Mouse (Mus musculus) mature B cell (primary cell): ENCODE results near the gene Zfp692.
"Not testable (repeated sequence)": the region's sequence is repeated elsewhere in the genome, so short reads cannot be mapped to it uniquely, and the experiment has no call there.

ENCODE experiments used
- in situ Hi-C: fragments of 300-500 bp; cut with MboI; formaldehyde crosslinking; loops from 2 replicates; pipeline ENCODE4 v1.14.3; 2019

Gene Zfp692

GRCm38 (mm10) chr11:58306860-58307308 is at the start of gene Zfp692:
Gene Zfp692, plus strand, starts transcription at chr11:58307069.
- in situ Hi-C loops, result no loop called here

DNA sequence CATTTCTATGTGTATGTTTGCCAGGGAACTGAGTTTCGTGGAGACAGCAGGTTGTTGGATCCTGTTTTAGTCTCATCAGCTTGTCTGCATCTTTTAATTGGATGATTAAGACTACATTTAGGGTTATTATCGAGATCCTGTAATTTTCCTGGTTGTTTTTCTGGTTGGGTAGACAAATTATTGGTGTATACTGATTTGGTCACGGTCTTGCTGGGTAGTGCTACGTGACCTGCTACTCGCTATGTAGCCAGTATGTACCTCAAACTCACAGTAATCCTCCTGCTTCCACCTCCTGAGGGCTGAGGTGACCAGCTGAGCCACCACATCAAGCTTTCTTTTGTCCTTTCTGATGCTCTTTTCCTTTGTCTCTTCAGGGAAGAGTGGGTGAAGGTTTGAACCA is 49.1 kb upstream of the Zfp692 start:
- in situ Hi-C loops, result no loop called here

GRCm38 (mm10) chr11:58260156-58260555 is 46.7 kb upstream of the Zfp692 start:
- in situ Hi-C loops, result no loop called here

DNA sequence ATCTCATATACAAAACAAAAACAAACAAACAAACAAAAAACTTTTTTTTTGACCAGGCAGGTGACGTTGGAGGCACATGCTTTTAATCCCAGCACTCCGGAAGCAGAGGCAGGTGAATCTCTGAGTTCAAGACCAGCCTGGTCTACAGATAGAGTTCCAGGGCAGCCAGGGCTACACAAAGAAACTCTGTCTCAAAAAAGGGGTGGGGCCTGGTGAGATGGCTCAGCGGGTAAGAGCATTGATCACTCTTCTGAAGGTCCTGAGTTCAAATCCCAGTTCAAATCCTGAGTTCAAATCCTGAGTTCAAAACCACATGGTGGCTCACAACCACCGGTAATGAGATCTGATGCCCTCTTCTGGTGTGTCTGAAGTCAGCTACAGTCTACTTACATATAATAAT is 45.0 kb upstream of the Zfp692 start:
- in situ Hi-C loops, result no loop called here

DNA sequence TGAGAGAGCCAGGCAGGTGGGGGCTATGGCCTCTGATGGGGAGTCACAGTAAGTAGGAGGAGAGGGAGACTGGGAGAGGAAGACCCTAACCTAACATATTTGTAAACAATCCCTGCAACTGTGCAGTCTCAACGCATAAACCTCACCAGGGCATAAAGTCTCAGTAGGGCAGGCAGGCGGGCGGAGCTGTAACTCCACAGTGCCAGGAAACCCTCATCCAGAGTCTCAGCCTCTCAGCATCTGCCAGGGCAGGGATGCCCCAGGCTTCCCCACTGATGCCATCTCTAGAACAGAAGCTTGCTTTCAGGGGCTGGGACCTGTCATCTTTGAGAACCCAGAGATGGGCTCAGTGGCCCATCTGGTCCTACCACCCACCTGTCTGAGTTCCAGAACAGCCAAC is 44.5 kb upstream of the Zfp692 start:
- in situ Hi-C loops, result no loop called here

DNA sequence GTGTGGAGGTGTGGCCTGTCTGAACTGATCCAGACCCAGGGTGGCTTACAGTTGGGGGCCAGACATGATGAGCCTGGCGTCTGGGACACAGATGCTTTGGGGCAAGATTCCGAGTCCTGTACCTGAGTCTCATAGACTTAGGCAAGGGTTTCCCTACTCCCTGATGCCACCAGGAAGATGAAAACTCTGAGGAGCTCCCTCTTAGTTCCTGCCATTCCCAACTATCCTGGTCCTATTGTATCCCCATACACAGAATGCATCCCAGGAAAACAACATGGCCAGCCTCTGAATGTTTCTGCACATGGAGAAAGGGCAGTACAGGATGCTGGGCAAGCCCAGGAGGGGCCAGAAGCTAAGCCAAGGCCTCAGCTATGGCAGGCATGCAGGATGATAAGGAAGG is 43.4 kb upstream of the Zfp692 start:
- in situ Hi-C loops, result no loop called here

DNA sequence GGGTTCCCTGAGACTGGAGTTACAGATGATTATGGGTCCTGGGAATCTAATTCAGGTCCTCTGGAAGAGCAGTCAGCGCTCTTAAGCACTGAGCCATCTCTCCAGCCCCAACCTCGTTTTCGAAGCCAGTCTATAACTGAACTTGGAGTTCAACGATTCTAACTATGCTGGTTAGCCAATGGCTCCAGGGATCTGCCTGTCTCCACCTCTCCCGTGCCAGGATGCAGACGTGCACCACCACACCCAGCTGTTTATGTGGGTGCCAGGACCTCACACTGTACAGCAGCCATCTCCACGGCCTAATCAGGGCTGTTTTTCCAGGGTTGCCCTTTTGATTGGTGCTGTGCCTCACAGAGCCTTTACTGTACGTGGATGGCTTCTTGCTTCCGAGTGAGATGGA is 42.3 kb upstream of the Zfp692 start:
- in situ Hi-C loops, result no loop called here

DNA sequence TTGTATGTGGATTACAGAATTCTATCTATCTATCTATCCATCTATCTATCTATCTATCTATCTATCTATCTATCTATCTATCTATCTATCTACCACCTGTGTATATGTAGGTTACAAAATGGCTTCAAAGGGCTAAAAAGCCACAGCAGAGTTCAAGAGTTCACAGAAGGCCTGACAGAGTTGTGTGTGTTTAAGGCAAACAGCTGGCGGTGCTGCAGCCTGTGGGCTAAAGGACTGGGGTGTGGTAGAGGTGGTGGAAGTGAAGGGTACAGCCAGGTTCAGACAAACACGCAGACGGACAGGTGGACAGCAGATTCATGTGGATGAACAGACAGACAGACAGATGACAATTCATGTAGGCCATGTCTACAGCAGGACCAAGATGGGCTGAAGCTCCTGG is 38.6 kb upstream of the Zfp692 start:
- in situ Hi-C loops, result no loop called here

GRCm38 (mm10) chr11:58274572-58274971 is 32.3 kb upstream of the Zfp692 start, which contains the start of gene 4930438A08Rik:
Gene 4930438A08Rik, plus strand, starts transcription at chr11:58274799.
- in situ Hi-C loops, result no loop called here

GRCm38 (mm10) chr11:58275756-58276155 is 31.1 kb upstream of the Zfp692 start:
- in situ Hi-C loops, result no loop called here

DNA sequence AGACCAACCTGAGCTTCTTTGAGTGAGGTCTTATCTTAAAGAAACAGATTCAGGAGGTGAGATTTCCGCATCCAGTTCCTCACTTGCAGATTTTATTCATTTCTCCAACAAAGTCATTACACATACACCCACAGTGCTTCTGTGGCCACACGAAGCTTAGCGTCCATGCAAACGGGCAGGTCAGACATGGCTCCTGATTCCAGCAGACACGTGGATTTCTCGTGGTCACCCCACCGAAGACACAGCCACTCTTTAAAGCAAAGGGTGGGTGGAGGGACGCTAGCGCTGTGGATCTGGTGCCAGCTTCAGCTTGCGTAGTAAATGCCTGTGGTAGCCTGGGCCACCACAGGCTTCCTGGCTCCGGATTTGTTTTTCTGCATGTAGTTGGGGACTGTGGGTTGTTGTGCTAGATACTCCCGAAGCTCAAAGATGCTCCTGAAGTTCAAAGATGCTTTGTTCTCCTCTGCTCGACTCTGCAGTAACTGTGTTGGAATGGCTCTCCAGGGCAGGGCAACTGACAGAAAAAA is 24.8 kb upstream of the Zfp692 start:
- in situ Hi-C loops, result no loop called here

- in situ Hi-C loops, result no loop called here
Observed at GRCm38 (mm10) chr11:58282518-58282917, 24.4 kb upstream of the Zfp692 start.

GRCm38 (mm10) chr11:58289992-58290682 is 16.7 kb upstream of the Zfp692 start:
- in situ Hi-C loops, result no loop called here

DNA sequence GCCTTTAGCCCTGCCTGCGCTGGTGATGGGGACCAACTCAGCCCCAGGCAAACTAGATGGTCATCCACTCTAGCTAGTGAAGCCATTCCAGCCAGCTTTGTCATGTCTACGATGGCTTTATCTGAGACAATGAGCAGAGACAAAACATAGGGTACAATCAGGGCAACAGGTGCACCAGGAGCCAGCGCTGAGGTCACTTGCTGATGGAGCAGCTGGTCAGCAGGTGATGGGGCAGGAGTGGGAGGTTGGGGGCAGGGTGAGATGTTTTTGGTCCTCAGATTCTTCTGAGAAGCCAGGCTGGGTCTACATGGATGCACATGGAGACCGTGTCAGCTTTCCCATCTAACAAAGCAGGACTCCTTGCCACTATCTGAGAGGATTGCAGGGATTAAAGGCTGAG is 16.1 kb upstream of the Zfp692 start:
- in situ Hi-C loops, result no loop called here

DNA sequence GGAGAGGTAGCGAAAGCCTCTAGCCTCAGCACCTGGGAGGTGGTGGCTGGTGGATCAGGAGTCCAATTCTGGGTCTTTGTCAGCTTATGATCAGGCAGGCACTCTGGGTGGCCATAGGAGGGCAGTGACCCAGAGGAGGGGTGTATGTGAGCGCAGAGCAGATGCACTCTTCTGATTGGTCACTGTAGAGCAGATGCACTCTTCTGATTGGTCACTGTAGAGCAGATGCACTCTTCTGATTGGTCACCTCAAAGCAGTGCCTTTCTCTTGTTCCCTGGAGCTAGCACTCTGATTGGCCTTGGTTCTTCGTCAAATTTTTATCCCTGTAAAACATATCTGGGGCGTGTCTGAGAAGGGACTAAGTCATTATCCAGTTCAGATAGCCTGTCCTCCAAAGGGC is 14.1 kb upstream of the Zfp692 start:
- in situ Hi-C loops, result no loop called here

GRCm38 (mm10) chr11:58297396-58297795 is 9.5 kb upstream of the Zfp692 start:
- in situ Hi-C loops, result no loop called here

GRCm38 (mm10) chr11:58301057-58301456 is 5.8 kb upstream of the Zfp692 start:
- in situ Hi-C loops, result no loop called here

DNA sequence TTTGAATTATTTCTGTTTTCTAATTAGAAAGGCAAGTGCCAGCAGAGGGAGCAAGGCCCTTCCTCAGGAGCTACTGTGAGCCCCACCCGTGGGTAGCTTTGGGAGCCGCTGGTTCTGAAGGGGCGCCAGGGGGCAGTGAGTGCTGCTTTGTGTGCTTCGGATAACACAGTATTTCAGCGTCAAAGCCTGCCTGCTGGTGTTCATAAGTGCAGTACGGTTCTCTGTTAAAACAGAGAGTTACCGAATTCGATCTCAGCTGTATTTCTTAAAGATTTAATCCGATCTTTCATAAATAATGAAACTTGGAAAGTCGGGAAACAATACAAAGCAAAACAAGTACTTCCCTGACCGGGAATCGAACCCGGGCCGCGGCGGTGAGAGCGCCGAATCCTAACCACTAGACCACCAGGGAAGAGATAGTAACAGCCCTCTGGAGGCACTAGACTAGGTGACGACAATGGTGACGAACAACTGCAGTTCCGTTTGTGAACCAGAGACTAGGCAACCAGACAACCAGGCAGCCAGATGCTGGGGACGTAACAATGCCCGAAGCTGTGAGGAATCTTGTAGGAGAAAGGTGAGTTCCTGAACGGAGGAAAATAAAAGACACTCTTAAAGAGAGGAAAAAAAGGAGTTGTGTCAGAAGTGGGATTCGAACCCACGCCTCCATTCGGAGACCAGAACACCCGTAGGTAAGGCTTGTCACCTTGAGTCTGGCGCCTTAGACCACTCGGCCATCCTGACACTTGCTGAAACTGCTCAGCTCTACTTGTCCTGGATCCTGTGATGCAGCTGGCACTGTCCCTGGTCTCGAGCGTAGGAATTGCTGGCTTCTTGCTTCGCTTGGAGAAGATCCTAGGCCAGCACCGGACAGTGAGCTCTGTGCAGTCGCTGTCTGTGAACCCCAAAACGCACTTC is 4.8 kb upstream of the Zfp692 start:
- in situ Hi-C loops, result no loop called here

DNA sequence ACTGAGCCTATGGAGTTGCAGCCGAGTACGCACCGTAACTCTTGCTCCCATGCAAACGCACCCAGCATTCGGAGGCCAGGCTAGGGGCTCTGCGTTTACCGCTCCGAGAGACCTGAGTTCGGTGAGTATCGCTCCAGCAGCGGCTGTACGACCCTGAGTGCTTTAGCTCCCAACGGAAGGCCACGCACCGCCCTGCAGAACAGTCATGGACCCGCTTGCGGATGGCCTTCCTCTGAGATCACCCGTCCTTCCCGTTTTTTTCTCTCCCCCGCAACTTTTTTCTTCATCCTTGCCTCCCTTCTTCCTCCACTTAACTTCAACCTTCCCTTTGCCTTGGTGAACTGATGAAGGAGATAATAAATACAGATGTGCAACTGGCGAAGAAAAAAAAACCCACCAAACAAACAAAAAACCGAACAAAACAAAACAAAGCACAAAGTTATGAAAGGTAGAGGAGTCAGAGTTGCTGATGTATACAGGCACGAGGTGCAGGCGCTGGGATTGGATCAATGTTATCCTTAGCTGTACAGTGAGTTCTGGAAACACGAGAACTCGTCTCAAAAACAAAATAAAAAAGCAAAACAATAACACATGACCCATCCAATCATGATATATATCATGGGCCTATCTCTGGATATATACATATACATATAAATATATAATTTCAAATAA is 4.0 kb upstream of the Zfp692 start:
- in situ Hi-C loops, result no loop called here

DNA sequence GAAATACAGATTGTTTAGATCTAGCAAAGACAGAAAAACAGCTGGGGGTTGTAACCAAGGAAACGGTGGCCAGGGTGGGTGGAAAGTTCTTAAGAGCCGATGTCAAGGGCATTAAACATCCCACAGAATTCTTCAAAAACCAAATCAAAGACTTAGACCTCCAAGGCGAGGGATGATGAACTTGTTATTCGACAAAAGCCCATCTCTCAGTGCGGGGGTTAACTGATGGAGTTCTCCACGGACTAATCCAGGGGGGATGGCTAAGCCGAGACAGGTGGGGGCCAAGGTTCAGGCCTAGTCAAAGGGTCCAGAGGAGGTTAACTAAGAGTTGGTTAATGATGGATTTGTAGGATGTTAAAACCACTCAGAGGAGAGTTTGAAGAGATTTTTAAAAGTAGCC is 3.3 kb upstream of the Zfp692 start:
- in situ Hi-C loops, result no loop called here

GRCm38 (mm10) chr11:58305299-58305698 is 1.6 kb upstream of the Zfp692 start:
- in situ Hi-C loops, result not testable (repeated sequence)

- in situ Hi-C loops, result no loop called here
Observed at GRCm38 (mm10) chr11:58307411-58308080, 677 bp downstream of the Zfp692 start.
